Mouse (Mus musculus): ENCODE measurements around the gene Sptssa. TPM values are rescaled to one million over a fixed set of nuclear protein-coding genes. Genes with fewer than 3 reads are reported as not detected.

Gene Sptssa
- total RNA-seq, 4 experiments from 2014 or later = 26.2 to 28.0 (median 26.7) TPM

Small RNA genes within 50 kb of the gene (microRNA-seq; reads per million reads assigned to microRNA genes)
- gene Mir1892 = 0 reads per million in 2 experiments

Other genes starting within 250 kb of the Sptssa start
- gene Eapp, start 39.3 kb upstream of the Sptssa start, total RNA-seq (2022) = 10 to 100 TPM; 32.7 to 39.4 (median 36.6) TPM
- gene Snx6, start 139.1 kb upstream of the Sptssa start, total RNA-seq (2022) = 10 to 100 TPM; 41.7 to 53.5 (median 47.1) TPM
- 100 to 1,000 TPM in 2 of 4 experiments, 10 to 100 TPM in 2; 94.4 to 106 (median 99.6) TPM for gene Cfl2, start 206.3 kb upstream of the Sptssa start, total RNA-seq (2022)

All from layer of hippocampus, adult 8-10 months (tissue).